Mouse (Mus musculus) splenic B cell, adult 2 months (primary cell): ENCODE results near the gene Gm17949.

Experiments
- DNase-seq: peaks from one replicate; pipeline ENCODE4 v3.0.0-alpha.2; 2011; ENCODE audit warnings: low read depth, low spot score
- H3K27me3 ChIP-seq: 2 replicates; pipeline ENCODE4 v1.6.1; 2012; ENCODE audit warnings: mild to moderate bottlenecking, low read length, moderate library complexity, mixed read lengths; ENCODE audit not compliant: control insufficient read depth, poor library complexity, insufficient read depth, severe bottlenecking
- H3K36me3 ChIP-seq: 2 replicates; pipeline ENCODE4 v1.6.1; 2012; ENCODE audit warnings: mild to moderate bottlenecking, low read length, moderate library complexity, mixed read lengths; ENCODE audit not compliant: control insufficient read depth, poor library complexity, insufficient read depth, severe bottlenecking

Gm17949 gene

GRCm38 (mm10) chr17:56985656-56986055 is 25.6 kb upstream of the Gm17949 start:
- no peaks in the 10 kb centered on the region for H3K36me3 ChIP-seq
- no peaks in the 10 kb centered on the region for H3K27me3 ChIP-seq
- no peak for DNase-seq

DNA sequence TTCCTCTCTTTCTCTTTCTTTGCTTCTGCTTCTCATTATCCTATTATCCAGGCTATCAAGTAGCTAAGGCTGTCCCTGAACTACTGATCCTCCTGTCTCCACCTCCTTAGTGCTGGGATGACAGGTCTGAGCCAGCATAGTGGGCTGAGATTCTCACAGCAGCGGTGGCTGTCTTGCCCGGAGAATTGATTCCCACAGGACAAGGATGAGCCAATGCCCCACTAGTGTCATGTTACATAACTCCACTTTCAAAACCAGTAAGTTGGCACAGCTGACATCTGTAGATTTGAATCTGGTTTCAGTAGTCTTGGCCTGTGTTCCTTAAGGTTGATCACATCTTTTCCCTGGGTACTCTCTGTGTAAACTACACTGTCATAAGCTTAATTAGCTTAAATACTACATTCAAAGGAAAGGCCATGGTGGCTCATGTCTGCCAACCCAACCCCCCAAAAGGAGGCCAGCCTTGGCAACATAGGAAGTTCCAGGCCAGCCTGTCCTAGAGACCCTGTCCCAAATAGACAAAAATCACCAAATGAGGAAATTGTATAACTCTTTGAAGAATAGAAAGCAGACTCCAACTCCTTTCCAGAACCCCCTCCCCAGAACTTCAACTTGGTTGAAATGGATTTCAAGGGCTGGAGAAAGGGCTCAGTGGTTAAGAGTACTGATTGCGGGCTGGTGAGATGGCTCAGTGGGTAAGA is 25.0 kb upstream of the Gm17949 start:
- Histone ChIP-seq H3K36me3 (no peaks in the 10 kb centered on the region), H3K27me3 (no peaks in the 10 kb centered on the region)
- DNase-seq: no peak

- DNase-seq: no peak
- Histone ChIP-seq H3K36me3 (no peaks in the 10 kb centered on the region; the same call in 1 of the 2 replicates), H3K27me3 (no peaks in the 10 kb centered on the region)
Observed at GRCm38 (mm10) chr17:56988441-56988840, 22.8 kb upstream of the Gm17949 start.

- Histone ChIP-seq H3K36me3 (no peaks in the 10 kb centered on the region; the same call in 1 of the 2 replicates), H3K27me3 (no peaks in the 10 kb centered on the region)
- DNase-seq: no peak
Observed at GRCm38 (mm10) chr17:56988921-56989430, 22.3 kb upstream of the Gm17949 start.

DNA sequence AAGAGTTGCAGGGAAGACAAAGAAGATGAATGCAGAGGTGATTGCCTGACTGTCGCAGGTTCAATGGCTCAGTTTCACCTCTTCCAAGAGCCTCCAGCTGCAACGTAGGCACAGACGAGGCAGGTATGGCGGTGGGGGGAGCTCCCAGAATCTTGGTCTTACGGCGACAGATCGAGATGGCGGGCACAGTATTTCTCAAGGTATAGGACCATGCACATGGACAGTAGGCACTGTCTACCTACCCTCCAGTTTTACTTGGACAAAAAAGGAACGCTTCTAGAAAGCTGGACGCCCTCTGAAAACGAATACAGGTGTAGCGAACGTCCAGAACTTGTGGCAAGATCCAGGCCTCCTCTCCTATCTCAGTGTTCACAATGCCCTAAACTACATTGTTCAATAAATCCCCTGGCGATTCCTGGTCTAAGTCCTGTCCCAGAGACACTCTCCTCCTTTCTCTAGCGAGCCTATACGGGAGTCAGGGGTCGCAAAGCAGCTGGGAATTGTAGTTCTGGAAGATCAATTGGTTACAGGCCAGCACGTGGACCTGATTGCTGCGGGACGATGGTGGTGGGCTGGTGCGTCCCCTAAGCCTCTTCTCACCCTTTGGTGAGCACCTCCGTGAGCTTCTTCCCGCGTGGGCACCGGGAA is 21.7 kb upstream of the Gm17949 start:
- no peaks in the 10 kb centered on the region for H3K27me3 ChIP-seq
- H3K36me3 ChIP-seq: no peaks in the 10 kb centered on the region; the same call in 1 of the 2 replicates
- DNase-seq: peak; percentile 27

DNA sequence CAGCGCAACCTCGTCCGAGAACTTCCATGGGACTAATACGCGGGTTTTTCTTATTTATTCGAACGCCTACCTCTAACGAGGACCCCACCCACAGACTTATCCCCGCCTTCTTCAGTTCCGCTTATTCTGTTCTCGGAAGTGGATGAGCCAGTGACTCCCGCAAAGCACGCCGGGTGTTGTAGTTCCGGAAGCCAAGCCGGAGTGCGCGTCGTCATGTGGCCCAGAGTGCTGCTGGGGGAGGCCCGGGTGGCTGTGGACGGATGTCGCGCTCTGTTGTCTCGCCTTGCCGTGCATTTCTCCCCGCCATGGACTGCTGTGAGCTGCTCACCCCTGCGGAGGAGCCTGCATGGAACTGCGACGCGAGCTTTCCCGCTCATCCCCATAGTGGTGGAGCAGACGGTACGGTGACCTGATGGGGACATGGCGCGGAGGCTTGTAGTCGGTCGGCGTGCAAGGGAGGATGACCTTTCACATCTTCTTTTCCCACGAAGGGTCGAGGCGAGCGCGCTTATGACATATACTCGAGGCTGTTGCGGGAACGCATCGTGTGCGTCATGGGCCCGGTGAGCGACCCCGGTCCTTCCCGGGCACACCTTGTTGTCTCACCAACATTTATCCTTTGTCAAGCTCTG is 21.0 kb upstream of the Gm17949 start, which contains the start of gene Clpp:
Clpp (plus strand) TSS at position 191 of the 632 bp plus-strand sequence.
- DNase-seq: peak; percentile 97
- H3K36me3 ChIP-seq: no peaks in the 10 kb centered on the region; the same call in 1 of the 2 replicates
- H3K27me3 ChIP-seq: no peaks in the 10 kb centered on the region

DNA sequence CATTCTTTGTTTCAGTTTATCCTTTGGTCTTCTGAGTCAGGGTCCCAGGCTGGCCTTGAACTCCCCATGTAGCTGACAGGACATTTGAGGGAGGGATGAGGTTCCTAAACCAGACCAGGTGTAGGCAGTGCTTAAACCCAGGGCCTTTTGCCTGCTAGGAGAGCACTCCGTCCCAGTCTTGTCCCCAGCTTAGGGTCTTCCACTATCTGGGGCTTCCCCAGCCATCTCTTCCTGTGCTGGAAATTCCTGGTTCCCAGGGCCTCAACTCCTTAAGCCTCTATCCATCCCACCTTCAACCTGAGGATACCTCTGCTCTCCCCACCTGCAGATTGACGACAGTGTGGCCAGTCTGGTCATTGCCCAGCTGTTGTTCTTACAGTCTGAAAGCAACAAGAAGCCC is 20.3 kb upstream of the Gm17949 start:
- no peak for DNase-seq
- Histone ChIP-seq H3K27me3 (no peaks in the 10 kb centered on the region), H3K36me3 (no peaks in the 10 kb centered on the region; the same call in 1 of the 2 replicates)

DNA sequence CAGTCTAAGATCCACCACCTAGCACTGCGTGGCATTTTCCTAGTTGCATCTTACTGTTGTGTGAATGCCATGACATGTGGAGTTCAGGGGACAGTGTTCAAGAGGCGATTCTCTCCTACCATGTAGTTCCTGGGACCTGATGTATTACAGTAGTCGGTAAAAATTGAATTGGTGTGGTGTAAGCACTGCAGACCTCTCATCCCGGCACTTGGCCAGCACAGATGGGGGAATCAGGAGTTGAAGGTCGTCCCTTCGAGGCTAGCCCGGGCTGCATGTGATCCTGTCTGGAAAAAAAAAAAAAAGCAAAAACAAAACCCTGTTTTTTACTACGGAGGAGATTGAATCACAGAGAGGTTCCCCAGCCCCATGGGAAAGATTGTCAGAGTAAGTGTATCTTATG is 16.2 kb upstream of the Gm17949 start:
- no peaks in the 10 kb centered on the region; the same call in 1 of the 2 replicates for H3K36me3 ChIP-seq
- no peak for DNase-seq
- H3K27me3 ChIP-seq: no peaks in the 10 kb centered on the region

DNA sequence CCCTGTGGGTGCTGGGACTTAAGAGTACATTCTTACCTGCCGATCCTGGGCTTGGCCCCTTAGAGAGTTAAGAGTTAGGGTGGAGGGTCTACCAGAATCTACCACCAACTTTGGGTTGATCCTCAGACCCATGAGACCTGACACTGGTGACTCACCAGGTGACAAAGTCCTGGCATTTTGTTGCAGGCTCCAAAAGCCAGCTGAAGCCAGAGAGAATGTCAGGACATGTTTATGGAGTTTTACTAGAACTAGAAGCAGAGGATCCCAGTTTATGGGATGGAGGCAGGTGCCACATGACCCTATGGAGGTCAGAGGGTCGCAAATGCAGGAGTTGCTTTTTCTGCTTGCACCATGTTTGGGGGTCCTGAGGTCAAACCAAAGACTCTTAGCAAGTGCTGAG is 14.8 kb upstream of the Gm17949 start:
- peak; percentile 31 for DNase-seq
- Histone ChIP-seq H3K36me3 (no peaks in the 10 kb centered on the region; the same call in 1 of the 2 replicates), H3K27me3 (no peaks in the 10 kb centered on the region)

DNA sequence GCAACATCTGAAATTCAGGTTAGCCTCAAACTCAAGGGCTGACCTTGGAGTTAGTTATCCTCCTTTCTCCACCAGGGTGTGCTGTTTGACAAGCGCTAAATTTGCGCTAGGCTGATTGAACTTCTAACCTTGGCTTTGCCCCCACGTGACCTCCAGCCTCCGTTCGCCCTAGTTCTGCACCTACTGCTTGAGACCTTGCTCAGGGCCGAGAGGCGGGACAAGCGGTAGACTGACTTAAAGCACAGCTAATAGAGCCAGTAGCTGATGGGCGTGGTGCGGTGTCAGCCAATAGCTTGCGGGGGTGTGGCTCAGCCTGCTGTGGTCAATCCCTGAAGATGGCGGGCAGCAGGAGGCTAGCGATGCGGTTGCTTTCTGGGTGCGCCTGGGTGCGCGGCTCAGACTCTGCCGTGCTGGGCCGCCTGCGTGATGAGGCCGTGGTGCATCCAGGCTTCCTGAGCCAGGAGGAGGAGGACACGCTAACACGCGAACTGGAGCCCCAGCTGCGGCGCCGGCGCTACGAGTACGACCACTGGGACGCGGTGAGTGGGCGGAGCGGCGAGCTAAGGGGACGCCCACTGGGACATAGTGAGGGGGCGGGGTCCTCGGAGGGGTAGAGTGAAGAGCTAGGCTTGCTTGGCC is 14.1 kb upstream of the Gm17949 start, which contains the start of gene Alkbh7:
Alkbh7 (plus strand) TSS at position 311 of the 639 bp plus-strand sequence.
- Histone ChIP-seq H3K36me3 (no peaks in the 10 kb centered on the region; the same call in 1 of the 2 replicates), H3K27me3 (no peaks in the 10 kb centered on the region)
- peak; percentile 99 for DNase-seq

DNA sequence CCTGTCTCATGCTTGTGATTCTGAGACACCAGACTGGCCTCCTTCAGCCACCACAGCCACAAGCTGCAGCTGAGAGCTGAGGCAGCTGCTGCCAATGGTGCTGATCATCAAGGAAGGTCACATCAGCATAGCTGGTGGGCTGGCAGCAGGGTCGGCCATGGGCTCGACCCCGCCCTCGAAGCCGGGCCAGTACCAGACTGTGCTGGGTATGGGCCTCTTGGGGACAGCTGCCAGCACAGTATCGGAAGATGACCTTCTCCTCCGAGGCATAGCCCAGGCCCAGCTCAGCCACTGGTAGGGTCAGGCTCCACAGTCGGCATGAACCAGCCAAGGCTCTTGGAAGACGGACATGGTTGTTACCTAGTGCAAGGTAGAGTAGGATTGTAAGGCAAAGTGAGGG is 11.9 kb upstream of the Gm17949 start:
- H3K36me3 ChIP-seq: peaks cover 2% of the 10 kb centered on the region; the same call in 1 of the 2 replicates
- DNase-seq: no peak
- no peaks in the 10 kb centered on the region for H3K27me3 ChIP-seq

GRCm38 (mm10) chr17:56999968-57000609 is 11.2 kb upstream of the Gm17949 start, which contains the start of gene Pspn:
Gene Pspn (minus strand): TSS chr17:57000018.
- Histone ChIP-seq H3K27me3 (no peaks in the 10 kb centered on the region), H3K36me3 (peaks cover 2% of the 10 kb centered on the region; the same call in 1 of the 2 replicates)
- no peak for DNase-seq

GRCm38 (mm10) chr17:57001228-57001627 is 10.0 kb upstream of the Gm17949 start:
- H3K36me3 ChIP-seq: peaks cover 4% of the 10 kb centered on the region
- H3K27me3 ChIP-seq: no peaks in the 10 kb centered on the region
- DNase-seq: no peak

- DNase-seq: no peak
- no peaks in the 10 kb centered on the region for H3K27me3 ChIP-seq
- H3K36me3 ChIP-seq: peaks cover 6% of the 10 kb centered on the region
Observed at GRCm38 (mm10) chr17:57003994-57004393, 7.3 kb upstream of the Gm17949 start.
